Mouse (Mus musculus) E14TG2a.4 (cell line): ENCODE results near the gene Chn1.
A peak's percentile ranks its signal among the peaks of the same experiment; 100 is the strongest.

Experiments
- H3K27me3 ChIP-seq: 2 replicates; pipeline ENCODE4 v1.6.1; 2014; ENCODE audit warnings: low read length, control low read depth; ENCODE audit not compliant: insufficient read depth
- H3K36me3 ChIP-seq: 2 replicates; pipeline ENCODE4 v1.6.1; 2014; ENCODE audit warnings: low read length, control low read depth; ENCODE audit not compliant: insufficient read depth
- H3K4me1 ChIP-seq: replicated peaks from 2 replicates; pipeline ENCODE4 v1.6.1; 2014; ENCODE audit warnings: low read depth, low read length, control low read depth
- H3K4me3 ChIP-seq: replicated peaks from 2 replicates; pipeline ENCODE4 v1.5.1; 2014; ENCODE audit warnings: mild to moderate bottlenecking, low read length
- H3K9me3 ChIP-seq: 2 replicates; pipeline ENCODE4 v1.6.1; 2014; ENCODE audit warnings: low read length, control low read depth
- CTCF ChIP-seq: conservative IDR thresholded peaks from 2 replicates; pipeline ENCODE4 v1.5.1; 2014; ENCODE audit warnings: low read length
- NANOG ChIP-seq: IDR thresholded peaks from 2 replicates; pipeline ENCODE4 v1.6.1; 2014; ENCODE audit warnings: borderline replicate concordance, low read length, mixed read lengths
- POU5F1 ChIP-seq: IDR thresholded peaks from 2 replicates; pipeline ENCODE4 v1.6.1; 2014; ENCODE audit warnings: low read length, borderline replicate concordance

Gene Chn1

DNA sequence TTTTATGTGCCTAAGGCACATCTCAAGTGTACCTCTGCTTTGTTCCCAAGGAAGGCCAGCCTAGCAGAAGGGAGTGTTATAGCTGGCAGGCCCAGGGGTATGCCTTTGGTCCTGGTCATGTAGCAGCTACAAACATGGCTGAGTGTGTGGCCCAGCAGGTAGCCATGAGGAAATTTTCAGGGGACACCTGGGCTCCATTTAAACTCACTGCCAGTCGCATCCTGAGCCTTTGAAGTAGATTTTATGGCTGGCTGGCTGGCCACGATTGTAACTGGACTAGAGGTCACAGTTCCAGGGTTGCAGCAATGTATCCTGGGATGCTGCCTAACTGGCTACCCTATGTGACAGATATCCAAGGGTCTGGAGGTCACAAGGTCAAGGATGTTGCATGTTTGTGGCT lies 174.5 kb downstream of the Chn1 start:
- H3K4me3 ChIP-seq = no peak overlapping the region
- H3K27me3 ChIP-seq = peaks cover 9% of the 10 kb centered on the region
- H3K36me3 ChIP-seq = no peaks in the 10 kb centered on the region
- no peaks in the 10 kb centered on the region for H3K9me3 ChIP-seq
- peaks cover 39% of the 10 kb centered on the region for H3K4me1 ChIP-seq
- TF ChIP-seq POU5F1 (no peak), CTCF (no peak), NANOG (no peak)

- H3K9me3 ChIP-seq = no peaks in the 10 kb centered on the region
- H3K4me3 ChIP-seq = no peak overlapping the region
- H3K36me3 ChIP-seq = no peaks in the 10 kb centered on the region
- H3K27me3 ChIP-seq = peaks cover 21% of the 10 kb centered on the region
- TF ChIP-seq POU5F1 (no peak), CTCF (no peak), NANOG (no peak)
- peaks cover 30% of the 10 kb centered on the region for H3K4me1 ChIP-seq
Observed at GRCm38 (mm10) chr2:73597772-73598171, 177.4 kb downstream of the Chn1 start.

- H3K27me3 ChIP-seq = peaks cover 29% of the 10 kb centered on the region
- TF ChIP-seq POU5F1 (no peak), NANOG (no peak), CTCF (no peak)
- H3K36me3 ChIP-seq = no peaks in the 10 kb centered on the region
- no peaks in the 10 kb centered on the region for H3K9me3 ChIP-seq
- peak overlapping the region; percentile 49 for H3K4me3 ChIP-seq
- peaks cover 38% of the 10 kb centered on the region for H3K4me1 ChIP-seq
Observed at GRCm38 (mm10) chr2:73596786-73597185, 178.4 kb downstream of the Chn1 start.

- TF ChIP-seq CTCF = no peak
- TF ChIP-seq POU5F1 = no peak
- no peak for TF ChIP-seq NANOG
- H3K4me3 ChIP-seq = 0 out of 2 replicates have a peak overlapping the region, but pooled peaks have one; percentile 49
- no peaks in the 10 kb centered on the region for H3K9me3 ChIP-seq
- H3K4me1 ChIP-seq = peaks cover 38% of the 10 kb centered on the region
- peaks cover 32% of the 10 kb centered on the region for H3K27me3 ChIP-seq
- H3K36me3 ChIP-seq = no peaks in the 10 kb centered on the region
Observed at GRCm38 (mm10) chr2:73596326-73596725, 178.8 kb downstream of the Chn1 start.

- H3K27me3 ChIP-seq = peaks cover 50% of the 10 kb centered on the region
- no peaks in the 10 kb centered on the region for H3K9me3 ChIP-seq
- TF ChIP-seq NANOG = no peak
- TF ChIP-seq CTCF = no peak
- TF ChIP-seq POU5F1 = no peak
- no peaks in the 10 kb centered on the region for H3K36me3 ChIP-seq
- H3K4me1 ChIP-seq = peaks cover 48% of the 10 kb centered on the region
- no peak overlapping the region for H3K4me3 ChIP-seq
Observed at GRCm38 (mm10) chr2:73593101-73593439, 182.1 kb downstream of the Chn1 start.

DNA sequence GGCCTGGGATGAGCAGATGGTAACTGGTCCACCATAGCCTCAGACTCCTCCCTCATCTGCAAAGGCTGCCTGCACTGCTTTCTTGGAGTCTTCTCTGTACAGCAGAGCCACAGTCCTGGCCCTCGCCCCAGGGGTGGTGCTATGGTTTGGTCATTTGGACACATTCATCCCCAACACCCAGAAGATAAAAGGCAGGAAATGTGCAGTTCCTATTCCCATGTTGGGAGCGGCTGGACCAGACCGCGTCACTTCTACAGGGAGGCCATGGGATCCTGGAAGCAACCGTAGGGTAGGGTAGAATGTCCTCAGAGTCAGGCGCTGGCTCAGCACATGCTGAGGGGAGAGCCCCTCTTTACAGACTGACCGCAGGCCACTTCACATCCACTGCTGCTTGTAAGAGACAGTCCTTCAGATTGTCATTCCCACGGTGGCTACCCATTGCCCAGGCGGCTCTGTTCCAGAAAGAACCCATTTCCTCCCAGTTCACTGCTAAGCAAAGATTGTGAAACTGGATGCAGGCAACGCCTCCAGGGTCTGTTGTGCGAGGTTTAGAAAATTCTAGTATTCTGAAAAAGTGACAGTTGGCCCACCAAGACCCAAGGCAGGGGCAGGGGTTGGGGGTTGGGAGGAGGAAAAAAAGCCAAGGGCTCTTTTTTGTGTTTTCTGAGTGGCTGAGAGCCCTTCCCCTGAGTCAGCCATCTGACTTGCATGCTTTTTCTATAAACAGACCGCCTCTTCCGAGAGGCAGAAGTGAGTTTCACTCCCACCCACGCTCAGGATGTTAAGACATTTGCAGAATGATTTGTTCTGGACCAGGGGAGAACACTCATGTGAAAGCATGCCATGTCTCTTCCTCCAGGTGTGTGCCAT lies 182.7 kb downstream of the Chn1 start:
- H3K4me1 ChIP-seq = peaks cover 42% of the 10 kb centered on the region
- H3K36me3 ChIP-seq = no peaks in the 10 kb centered on the region
- no peak for TF ChIP-seq CTCF
- no peak for TF ChIP-seq NANOG
- no peak for TF ChIP-seq POU5F1
- no peaks in the 10 kb centered on the region for H3K9me3 ChIP-seq
- H3K27me3 ChIP-seq = peaks cover 53% of the 10 kb centered on the region
- H3K4me3 ChIP-seq = no peak overlapping the region

- TF ChIP-seq CTCF (no peak), NANOG (no peak), POU5F1 (no peak)
- H3K27me3 ChIP-seq = peaks cover 58% of the 10 kb centered on the region
- no peak overlapping the region for H3K4me3 ChIP-seq
- peaks cover 30% of the 10 kb centered on the region for H3K4me1 ChIP-seq
- H3K36me3 ChIP-seq = no peaks in the 10 kb centered on the region
- no peaks in the 10 kb centered on the region for H3K9me3 ChIP-seq
Observed at GRCm38 (mm10) chr2:73591246-73591645, 183.9 kb downstream of the Chn1 start.

DNA sequence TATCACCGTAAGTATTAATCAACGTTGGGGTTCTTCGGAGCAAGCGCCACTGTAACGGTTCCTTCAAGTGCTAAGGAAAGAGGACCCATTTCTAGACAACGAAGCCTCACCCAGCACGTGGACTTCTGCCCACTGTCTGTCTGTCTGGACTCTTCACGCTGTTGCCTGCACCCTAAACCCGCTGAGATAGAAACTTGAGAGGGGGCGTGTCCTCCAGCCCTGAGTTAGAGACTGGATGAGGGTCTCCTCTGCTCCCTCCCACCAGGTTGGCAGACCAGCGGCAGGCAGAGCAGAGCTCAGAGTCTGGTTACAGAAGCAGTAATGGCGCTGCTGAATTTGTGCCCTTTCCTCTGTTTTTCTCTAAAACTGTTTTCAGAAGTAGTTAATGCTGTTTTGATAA lies 185.0 kb downstream of the Chn1 start:
- no peaks in the 10 kb centered on the region for H3K36me3 ChIP-seq
- no peak for TF ChIP-seq POU5F1
- TF ChIP-seq CTCF = no peak
- TF ChIP-seq NANOG = no peak
- no peak overlapping the region for H3K4me3 ChIP-seq
- peaks cover 54% of the 10 kb centered on the region for H3K27me3 ChIP-seq
- peaks cover 33% of the 10 kb centered on the region for H3K4me1 ChIP-seq
- no peaks in the 10 kb centered on the region for H3K9me3 ChIP-seq

GRCm38 (mm10) chr2:73588951-73589350 lies 186.2 kb downstream of the Chn1 start:
- Histone ChIP-seq H3K27me3 (peaks cover 47% of the 10 kb centered on the region), H3K4me1 (peaks cover 39% of the 10 kb centered on the region), H3K4me3 (no peak overlapping the region), H3K36me3 (no peaks in the 10 kb centered on the region), H3K9me3 (no peaks in the 10 kb centered on the region)
- TF ChIP-seq NANOG = no peak
- TF ChIP-seq POU5F1 = no peak
- TF ChIP-seq CTCF = no peak

DNA sequence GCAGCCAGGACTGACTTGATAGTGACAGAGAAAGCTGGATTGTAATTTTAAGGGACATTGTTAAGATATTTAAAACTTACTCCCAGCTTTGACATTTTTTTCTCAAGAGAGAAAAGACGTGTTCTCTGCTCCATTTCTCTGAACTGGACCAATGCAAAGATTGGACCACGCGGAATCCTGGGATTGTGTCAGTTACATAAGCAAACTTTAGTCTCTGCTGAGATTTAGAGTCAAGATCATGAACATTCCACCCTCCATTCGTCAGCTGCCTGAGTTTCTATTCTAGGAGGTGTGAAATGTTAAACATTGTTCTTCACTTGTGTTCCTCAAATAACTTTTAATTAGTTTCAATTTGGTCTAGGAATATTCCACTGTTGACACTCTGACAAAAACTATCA lies 188.0 kb downstream of the Chn1 start:
- peaks cover 34% of the 10 kb centered on the region for H3K4me1 ChIP-seq
- TF ChIP-seq POU5F1 = no peak
- TF ChIP-seq CTCF = no peak
- TF ChIP-seq NANOG = no peak
- no peaks in the 10 kb centered on the region for H3K36me3 ChIP-seq
- H3K27me3 ChIP-seq = peaks cover 39% of the 10 kb centered on the region
- H3K9me3 ChIP-seq = no peaks in the 10 kb centered on the region
- H3K4me3 ChIP-seq = no peak overlapping the region
